Mouse (Mus musculus) megakaryocyte-erythroid progenitor cell, adult 5 weeks (primary cell): Measurements from ENCODE around the gene Gm20920. TPM values are rescaled to one million over a fixed set of nuclear protein-coding genes. Genes with fewer than 3 reads are reported as not detected.

Experiments used
- polyA plus RNA-seq: library from polyadenylated mRNA; stranded (reverse); fragments of >175 nt; gene quantifications from 2 replicates; pipeline ENCODE4 v1.2.3, GENCODE M21; 2012

Gene Gm20920
- polyA plus RNA-seq: not detected in 2 replicates

DNA sequence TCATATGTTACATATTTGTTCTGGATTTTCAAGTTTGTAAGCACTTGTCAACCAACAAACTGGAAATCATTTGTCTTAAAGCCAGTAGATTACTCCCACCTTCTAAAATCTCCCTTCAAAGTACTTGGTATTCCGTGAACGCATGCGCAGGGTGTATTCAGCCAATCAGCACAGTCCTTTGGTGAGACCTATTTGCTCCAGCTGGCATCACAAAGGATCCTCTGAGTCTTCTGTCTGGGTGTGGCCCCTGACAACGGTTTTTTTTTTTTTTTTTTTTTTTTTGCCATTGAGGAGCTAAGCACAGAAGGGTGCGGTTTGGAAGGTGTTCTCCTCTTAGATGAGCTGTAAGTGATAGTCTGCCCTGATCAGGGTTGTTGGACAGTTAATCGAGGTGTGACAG, at the start of gene Gm20920:
TSS of gene Gm20920 (plus strand) at position 301 of the 400 bp plus-strand sequence.

